Mouse (Mus musculus) c-Kit-positive CD71-negative TER-119-negative erythroid progenitor cells, embryonic 14.5 days (primary cell): ENCODE results near the gene Tnfrsf13b.
"Not testable (repeated sequence)": the region's sequence is repeated elsewhere in the genome, so short reads cannot be mapped to it uniquely, and the experiment has no call there.

Experiments
- DNase-seq: peaks from one replicate; pipeline ENCODE4 v3.0.0-alpha.2; 2013; ENCODE audit warnings: low read depth

Tnfrsf13b gene

DNA sequence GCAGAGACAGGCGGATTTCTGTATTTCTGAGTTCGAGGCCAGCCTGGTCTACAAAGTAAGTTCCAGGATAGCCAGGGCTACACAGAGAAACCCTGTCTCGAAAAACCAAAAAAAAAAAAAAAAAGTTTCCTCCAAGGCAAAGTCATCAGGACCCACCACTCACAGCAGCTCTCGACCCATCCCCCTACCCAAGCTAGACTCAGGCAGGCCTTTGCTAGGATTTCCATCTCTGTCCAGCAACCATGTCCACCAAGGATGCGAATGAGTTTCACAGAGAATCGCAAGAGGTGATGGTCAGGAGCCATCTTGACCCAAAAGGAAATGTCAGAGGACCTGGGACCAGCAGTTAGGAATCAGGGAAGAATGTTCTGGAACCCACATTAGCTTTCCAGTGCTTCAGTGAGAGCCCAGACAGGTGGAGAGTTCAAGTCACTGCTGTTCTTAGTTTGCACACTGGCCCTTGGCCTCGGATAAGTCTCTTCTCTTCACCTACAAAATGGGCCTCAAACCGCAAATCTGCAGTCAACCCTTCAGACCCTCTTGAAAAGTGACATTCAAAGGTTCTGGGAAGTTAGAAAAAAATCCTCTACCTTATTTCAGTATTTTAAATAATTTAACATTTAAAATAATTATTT lies 983 bp downstream of the Tnfrsf13b start:
- no peak for DNase-seq

DNA sequence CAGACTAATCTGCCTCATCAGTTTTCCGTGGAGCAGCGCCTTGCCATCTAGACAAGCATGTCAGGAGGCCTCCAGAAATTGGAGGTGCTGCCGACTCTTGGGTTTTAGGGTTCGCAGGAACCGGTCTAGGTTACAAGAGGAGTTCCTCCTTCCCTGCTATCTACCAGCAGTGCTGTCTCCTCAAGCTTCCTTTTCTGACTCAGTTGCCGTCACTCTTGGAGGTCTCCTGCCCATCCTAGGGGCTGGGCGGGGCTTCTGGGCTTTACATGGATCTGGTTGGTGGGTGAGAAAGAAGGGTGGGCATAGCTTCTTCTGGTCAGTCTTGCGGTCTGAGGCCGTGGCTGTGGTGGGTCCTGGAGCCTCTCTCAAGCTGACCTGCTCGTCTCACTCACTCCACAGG lies 2.8 kb downstream of the Tnfrsf13b start:
- DNase-seq, result no peak

DNA sequence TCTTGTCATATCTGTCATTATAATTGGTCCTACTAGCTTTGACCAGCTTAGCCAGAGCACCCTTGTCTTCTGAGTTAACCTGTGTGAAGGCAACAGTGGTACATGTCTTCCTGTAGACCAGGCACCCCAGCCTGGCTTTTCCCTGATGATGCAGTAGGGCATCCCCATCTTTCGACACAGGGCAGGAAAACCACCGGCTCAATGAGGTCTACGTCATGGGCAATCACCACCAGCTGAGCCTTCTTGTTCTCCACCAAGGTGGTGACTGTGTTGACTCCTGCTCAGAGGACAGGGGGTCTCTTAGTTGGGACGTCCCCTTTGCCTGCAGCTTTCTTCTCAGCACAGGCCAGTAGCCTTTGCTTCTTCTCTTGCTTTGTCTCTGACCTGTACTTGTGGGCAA lies 4.1 kb downstream of the Tnfrsf13b start:
- DNase-seq, result not testable (repeated sequence)

DNA sequence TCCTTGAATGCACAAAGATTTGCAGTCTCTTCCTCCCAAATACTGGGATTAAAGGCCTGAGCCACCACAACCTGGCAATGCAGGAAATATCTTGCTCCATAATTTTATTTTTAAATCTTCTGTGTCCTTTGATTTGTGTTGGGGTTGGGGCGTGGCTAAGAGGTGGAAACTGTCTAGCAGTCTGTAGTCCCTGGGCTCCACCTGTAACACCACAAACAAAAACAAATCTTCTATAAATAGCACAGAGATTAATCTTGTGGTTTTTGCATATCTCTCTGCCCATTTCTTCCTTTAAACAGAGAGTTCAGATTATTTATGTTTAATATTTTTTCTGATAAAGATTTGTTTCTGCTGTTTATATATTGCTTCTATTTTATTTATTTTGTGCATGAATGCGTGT lies 6.4 kb downstream of the Tnfrsf13b start:
- DNase-seq, result no peak

DNA sequence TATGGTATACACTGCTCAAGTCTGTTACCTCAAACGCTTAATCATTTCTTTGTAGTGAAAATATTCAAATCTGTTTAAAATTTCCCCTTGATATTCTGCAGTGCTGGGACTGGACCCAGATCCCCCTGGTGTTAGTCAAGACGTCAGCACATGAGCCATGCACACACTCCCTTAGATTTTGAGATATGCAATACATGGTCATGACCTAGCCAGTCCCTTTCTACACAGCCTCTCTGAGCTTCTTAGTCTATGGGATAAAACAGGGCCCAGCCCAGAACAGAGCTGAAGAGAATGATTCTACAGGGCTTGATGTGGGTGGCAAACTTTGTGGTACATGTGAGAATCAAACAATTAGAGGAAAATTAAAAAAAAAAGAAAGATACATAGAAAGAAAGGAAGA lies 15.1 kb downstream of the Tnfrsf13b start:
- no peak for DNase-seq

DNA sequence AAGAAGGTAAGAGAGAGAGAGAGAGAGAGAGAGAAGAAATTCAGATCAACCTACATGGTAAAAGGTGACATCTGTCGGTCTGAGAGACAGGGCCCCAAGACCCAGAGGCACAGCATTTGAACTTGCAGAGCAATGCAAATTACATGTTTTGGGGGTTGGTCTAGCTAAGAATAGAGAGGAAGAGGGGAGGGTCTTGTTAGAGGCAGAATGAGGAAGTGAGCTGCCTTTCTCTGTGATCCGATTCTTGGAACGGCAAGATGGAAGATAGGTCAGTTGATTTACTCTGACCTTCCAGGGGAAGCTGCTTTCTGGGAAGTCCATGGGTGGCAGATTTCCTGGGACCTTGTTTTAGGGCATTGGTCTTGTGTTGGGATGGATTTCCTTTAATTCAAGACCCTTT lies 15.7 kb downstream of the Tnfrsf13b start:
- DNase-seq, result peak; percentile 50

DNA sequence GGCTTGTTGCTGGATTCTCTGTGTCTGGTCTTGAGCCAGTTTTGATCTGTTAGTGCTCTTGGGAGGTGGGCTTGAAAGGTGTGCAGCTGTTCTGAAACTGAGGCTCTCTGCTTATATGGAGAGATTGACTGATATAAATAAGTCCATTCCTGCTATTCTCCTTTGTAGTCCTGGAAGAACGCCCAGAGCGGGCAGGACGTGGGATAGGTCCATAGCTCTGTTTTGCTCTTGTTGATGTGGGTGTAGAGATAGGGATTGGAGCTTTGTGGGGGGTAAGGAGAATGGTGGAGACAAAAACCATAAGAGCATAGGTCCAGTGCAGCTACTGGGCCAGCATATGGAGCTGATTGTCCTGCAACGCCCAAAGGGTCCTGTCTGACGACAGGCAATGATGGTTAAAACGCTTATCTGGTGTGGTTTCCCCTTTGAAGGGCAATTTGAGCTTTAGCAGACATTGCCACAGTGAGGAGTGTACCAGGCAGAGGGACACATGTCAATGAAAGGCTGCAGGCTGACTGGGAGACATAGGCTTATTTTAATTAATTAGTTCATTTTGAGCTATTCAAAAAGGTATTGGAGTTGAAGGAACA lies 16.5 kb downstream of the Tnfrsf13b start:
- no peak for DNase-seq

DNA sequence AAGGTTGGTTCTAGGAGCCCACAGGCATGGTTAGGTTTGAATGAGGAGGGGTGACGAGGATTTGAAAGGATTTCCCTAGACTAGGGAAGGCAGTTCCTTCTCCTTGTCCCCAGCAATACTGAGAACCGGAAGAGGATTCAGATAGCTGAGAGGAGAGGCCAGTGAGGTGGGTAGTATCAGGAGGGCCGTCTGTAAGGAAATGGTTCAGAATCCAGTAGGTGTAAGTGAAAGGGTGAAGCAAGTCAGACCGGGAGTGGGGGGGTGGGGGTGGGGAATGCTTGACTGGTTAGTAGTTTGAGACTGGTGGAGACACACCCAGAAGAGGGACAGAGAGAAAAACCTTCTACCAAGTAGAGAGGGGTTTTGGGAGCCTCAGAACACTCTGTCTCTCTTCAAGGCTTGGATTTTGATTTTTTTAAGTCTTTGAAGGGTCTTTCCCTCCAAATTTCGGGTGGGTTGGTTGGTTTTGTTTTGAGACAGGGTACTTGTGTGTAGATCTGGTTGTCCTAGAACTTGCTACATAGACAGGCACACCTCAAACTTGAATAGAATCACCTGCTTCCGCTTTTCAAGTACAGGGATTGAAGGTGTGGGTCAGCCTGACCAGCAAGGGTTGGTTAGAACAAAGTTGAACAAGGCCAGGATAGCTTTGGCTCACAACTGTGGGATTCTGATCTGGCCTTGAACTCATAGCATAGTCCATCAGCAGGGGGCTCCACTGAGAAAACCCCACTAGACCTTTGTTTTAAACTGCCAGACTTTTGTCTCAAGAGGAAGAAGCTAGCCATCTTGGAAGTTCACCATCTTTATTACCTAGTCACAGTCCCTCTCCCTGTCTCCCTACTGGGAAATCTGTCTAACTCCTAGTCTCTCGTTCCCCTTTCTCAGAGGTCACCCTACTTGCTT lies 17.3 kb downstream of the Tnfrsf13b start:
- peak; percentile 40 for DNase-seq

DNA sequence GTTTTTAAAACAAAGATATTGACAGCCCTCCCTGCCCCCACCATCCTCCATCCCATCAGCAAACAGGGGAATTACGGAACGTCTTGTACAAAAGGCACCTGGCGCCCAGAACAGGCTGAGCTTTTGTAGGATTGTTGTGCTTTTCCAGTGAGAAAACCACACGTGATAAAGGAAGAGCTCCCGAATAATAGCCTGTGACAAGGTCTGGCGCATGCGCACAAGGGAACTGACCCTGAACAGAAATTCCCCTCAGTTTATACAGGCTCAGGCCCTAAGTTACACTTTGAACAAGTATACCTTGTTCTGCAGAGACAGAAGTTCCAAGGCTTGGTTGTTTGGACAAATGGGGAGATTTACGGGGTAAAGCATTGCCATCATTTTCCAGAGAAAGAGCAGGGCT lies 19.0 kb downstream of the Tnfrsf13b start:
- DNase-seq, result no peak

DNA sequence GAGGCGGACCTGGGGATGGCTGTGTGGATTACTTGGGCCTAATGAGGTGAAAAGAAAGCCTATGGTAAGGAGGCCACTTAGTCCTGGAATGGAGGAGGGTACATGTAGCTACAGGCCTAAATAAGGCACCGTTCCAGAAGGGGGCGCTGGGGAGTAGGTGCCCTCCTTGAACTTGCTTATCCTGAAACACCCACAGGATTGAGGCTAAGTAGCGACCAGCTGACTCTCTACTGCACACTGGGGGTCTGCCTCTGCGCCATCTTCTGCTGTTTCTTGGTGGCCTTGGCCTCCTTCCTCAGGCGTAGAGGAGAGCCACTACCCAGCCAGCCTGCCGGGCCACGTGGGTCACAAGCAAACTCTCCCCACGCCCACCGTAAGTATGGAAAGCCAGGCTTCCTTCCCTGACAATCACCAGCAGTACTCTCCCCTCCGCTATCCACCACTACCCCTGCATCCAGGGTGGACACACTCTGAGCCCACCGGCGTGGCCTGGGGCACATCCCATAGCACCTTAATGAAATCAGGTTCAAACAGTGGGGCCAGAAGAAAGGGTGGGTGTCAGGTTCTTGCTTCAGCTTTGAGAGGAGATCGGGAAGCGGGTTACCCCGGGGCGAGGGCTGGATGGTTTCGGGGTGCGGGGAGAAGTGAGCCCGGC lies 20.2 kb downstream of the Tnfrsf13b start:
- DNase-seq, result peak; percentile 64

DNA sequence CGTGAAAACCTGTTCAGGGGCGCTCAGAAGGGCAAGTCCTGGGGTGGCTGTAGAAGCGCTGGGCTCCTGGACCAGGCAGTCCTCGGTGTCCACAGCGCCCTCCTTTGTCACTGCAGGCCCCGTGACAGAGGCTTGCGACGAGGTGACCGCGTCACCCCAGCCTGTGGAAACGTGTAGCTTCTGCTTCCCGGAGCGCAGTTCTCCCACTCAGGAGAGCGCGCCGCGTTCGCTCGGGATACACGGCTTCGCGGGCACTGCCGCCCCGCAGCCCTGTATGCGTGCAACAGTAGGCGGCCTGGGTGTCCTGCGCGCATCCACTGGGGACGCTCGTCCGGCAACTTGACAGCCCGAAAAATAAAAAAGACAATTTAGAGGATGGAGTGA lies 20.7 kb downstream of the Tnfrsf13b start:
- no peak for DNase-seq

DNA sequence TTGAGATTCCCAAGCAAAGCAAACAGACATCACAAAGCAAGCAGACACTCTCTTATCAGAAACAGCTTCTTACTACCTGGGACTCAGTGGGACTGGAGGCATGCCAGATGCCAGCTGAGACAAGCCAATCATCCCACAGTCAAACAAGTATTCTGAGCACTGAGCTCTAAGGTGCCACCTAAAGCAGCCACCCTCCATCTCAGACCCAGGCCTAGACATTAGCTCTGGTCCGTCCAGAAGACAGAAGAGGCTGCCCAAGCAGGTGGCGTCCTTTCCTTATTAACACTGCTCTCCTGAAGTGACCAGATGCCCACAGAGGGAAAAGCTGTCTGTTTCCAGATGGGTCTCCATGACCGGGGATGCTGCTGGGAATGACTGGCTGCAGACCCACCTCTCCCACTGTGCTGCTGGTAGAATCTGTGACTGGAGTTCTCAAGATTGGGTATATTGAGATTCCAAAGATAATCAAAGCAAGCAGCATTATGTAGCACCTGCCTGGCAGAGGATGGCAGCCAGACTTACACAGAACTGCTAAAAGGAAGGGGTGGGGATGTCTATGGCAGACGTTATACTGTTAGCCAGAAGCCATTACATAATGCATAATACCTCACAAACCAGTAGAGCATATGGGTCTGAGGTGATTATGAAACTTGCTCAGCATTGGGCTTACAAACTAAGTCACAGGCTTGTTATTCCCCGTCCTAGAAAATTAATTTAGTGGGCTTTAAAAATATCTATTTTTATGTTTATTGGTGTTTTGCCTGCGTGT lies 23.9 kb downstream of the Tnfrsf13b start:
- no peak for DNase-seq

DNA sequence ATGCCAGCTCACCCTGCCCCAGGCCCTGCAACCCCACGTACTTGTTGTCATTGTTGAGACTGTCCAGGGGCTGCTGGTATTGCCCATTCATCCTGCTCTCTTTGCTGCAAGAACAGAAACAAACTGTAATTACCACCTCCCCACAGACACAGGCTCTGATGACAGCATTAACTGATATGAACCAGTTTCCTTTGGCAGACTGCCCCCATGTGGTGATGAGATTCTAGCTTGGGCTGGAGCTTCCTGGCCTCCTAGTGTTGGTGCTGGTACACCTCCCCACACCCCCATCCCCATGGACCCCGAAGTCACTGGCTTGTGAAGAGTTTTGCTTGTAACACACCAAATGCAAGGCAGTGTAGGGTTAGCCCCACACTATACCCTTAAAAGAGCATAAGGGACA lies 29.2 kb downstream of the Tnfrsf13b start:
- no peak for DNase-seq

DNA sequence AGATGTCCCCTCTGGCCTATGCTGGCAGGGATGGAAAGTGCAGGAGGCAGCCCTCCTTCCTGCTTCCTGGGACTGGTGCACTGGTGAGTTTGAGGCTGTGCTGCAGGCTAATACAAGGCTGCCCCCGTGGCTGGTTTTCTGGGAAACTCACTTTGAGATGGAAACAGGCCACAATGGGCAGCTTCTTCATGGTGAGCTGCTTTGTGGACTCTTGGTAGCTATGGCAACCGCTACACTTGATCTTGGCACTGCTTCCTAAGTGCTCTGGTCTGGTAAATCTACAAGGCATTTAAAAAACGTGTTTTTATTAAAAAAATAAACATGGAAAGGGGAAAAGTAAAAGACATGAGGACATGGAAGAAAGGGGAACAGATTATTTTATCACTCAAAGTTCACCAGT lies 31.6 kb downstream of the Tnfrsf13b start:
- DNase-seq, result no peak

DNA sequence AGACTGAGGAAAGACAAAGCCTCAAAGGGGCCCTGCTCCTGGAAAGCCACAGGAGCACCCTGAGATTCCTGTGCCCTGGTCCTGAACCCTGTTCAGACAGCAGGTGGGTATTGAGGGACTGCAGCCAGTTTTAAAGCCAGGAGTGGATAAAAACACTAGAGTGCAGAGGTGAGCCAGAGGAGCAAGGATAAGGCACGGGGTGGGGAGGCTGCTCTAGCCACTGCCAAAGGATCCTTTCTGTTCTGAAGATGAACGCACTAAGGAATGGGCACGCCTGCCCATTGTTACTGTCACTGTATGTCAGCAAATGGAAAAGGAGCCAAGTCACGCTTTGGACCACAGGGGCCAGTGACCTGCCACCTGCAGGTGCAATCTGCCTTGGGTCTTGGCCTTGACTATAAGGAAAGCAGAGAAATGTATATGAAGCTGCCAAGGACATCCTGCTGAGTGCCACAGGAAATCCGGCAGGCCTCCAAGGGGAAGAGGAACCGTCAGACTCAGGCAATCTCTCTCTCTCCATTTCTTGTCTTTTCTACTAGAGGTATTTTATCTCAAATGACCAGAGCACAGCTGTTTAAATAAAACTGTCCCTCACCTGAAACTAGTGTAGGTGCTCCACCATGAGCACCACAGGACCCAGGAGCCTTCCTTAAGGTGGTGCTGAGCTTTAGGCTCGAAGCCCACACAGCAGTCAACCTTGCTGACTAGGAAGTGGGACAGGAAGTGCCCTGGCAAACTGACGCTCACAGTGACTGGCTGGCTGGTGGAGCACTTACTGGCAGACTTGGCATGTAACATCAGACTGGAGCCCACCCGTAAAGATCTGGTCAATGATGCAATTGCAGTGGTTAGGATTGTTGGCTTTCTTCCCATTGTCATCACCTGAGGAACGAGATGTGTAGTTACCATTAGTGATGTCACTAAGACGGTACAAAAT lies 33.5 kb downstream of the Tnfrsf13b start:
- DNase-seq, result no peak

DNA sequence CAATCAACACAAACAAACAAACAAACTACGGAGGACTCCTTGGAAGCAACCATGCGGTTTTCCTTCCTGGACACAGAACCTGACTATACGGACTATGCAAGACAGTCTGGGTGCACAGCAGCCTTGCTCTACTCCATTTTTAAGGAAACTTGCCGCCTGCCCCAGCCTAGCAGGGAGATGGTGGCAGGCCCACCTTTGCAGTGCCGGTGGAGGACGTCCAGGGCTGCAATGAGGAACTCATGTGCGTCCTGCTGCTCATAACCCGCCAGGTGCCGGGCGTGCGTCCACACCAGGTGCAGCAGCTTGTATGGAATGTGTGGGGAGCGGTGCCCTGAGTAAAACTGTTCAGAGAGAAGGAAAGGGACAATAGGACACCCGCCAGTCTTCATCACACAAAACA lies 34.6 kb downstream of the Tnfrsf13b start:
- DNase-seq, result no peak

DNA sequence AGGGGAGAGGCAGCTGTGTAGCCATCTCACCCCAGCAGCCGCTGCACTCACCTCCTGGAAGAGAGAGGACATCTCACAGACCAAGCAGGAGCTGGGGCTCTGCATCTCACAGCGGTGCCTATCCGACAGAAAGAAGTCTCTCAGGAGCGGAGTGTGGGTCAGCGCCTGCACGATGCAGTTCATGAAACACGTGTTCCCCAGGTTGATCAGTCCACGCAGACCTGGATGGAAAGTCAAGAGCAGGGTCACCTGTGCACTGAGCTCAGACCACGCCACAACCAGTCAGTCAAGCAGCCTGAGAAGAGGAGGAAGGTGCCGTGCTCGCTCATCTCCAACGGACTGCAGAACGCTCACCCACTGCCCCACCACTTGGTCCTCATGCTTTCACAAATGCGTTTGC lies 36.2 kb downstream of the Tnfrsf13b start:
- no peak for DNase-seq

DNA sequence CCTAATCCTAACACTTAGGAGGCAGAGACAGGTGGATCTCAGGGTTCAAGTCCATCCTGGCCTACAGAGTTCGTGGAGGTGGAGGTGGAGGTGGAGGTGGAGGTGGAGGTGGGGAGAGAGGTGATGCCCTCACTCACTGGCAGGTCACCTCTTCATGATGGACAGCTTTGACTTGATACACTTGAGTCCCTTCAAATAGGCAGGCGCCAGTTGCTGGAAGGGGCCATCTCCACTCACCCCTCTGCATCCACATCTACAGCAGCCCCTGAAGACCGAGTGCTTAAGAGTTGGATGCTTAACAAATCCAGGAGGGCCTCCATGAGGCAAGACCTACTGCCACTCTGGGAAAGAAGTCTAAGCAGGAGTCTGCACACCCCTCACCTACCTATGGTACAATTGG lies 36.8 kb downstream of the Tnfrsf13b start:
- DNase-seq, result no peak

DNA sequence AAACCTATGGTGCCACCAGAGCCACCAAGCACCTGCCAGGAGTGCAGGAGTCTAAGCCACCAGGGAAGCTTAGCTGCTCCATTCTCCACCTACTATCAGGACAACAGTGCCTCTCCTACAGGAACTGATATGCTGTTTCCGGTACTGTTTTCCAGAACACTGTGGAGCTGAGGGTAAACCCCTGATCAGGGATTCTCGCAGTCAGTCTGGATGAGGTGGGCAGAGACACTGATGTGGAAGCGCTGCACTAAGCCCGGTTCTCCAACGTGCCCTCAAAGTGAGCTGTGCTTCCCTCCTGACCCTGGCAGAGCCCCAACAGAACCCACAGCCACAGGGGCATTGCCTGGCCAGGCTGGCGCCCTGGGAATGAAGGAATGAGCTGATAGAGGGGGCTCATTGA lies 37.8 kb downstream of the Tnfrsf13b start:
- no peak for DNase-seq

DNA sequence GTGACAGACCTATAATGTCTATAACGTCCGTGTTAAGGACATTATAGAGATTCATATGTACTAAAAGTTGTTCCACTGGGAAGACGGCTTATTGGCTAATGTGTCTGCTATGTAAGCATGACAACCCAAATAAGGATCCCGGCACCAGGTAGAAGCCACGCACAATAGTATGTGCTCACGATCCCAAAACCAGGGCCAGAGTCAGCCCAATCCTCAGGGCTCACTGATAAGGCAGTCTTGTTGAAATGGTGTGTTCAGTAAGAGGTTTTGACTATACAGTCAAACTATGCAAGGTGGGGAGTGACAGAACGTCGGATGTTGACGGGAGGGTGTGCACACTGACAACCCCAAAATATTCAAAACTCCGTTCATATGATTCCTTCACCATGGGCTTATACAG lies 38.3 kb downstream of the Tnfrsf13b start:
- no peak for DNase-seq

DNA sequence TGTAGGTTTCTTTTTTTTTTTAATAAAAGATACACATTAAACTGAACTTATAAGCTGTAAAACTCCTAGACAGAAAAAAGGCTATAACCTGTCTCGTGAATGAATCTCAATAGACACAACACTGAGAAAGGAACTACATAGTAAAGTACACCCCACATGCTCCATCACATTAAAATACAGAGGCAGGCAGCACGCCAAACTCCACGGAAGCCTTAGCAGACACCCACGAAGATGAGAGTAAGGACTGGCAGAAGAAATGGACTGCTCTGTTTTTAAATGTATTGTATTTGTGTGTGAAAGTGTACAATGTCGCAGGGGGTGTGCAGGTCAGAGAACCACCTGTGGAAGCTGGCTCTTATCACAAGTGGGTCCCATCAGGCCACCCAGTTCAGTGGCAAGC lies 43.6 kb downstream of the Tnfrsf13b start:
- no peak for DNase-seq
